Mouse (Mus musculus) MEL (cell line): ENCODE results near the gene Fmnl1. TPM values are rescaled to one million over a fixed set of nuclear protein-coding genes. Genes with fewer than 3 reads are reported as not detected.

ENCODE experiments used
- DNase-seq: peaks from one replicate; pipeline ENCODE4 v3.0.0; 2011; ENCODE audit warnings: low read depth, low spot score
- H3K27ac ChIP-seq: 2 replicates; pipeline ENCODE4 v1.5.1; 2012; ENCODE audit warnings: low read depth, mild to moderate bottlenecking, control low read depth, low read length, moderate library complexity; ENCODE audit not compliant: control insufficient read depth
- H3K27me3 ChIP-seq, 2 experiments: fragments of 150-350 bp in 1 of 2; sonication (generic) in 1 of 2; 2 replicates each; pipeline ENCODE4 v1.6.1; 2012; ENCODE audit warnings: low read length in 2 of 2, mild to moderate bottlenecking in 2 of 2, improper control_type of control experiment in 1 of 2, moderate library complexity in 1 of 2; ENCODE audit not compliant: insufficient read depth in 2 of 2, control insufficient read depth in 1 of 2
- H3K36me3 ChIP-seq, 2 experiments: 2 replicates each; pipeline ENCODE4 v1.6.1; 2012 to 2014; ENCODE audit warnings: low read length in 2 of 2, improper control_type of control experiment in 1 of 2, inconsistent platforms in 1 of 2, mild to moderate bottlenecking in 1 of 2; ENCODE audit not compliant: insufficient read depth in 2 of 2, control insufficient read depth in 1 of 2
- H3K4me1 ChIP-seq, 2 experiments: fragments of 150-350 bp in 1 of 2; sonication (generic) in 1 of 2; 2 replicates each; pipeline ENCODE4 v1.6.1; 2012; ENCODE audit warnings: low read length in 2 of 2, improper control_type of control experiment in 1 of 2, mild to moderate bottlenecking in 1 of 2; ENCODE audit not compliant: insufficient read depth in 2 of 2, control insufficient read depth in 1 of 2
- H3K4me3 ChIP-seq, 2 experiments: fragments of 150-350 bp in 1 of 2; sonication (generic) in 1 of 2; 2 replicates each; pipeline ENCODE4 v1.5.1; 2012; ENCODE audit warnings: low read depth in 2 of 2, low read length in 2 of 2, mild to moderate bottlenecking in 2 of 2, moderate library complexity in 2 of 2, control low read depth in 1 of 2, improper control_type of control experiment in 1 of 2; ENCODE audit not compliant: control insufficient read depth in 1 of 2, insufficient read depth in 1 of 2
- H3K79me2 ChIP-seq: 2 replicates; pipeline ENCODE4 v1.6.1; 2012; ENCODE audit warnings: mild to moderate bottlenecking, low read length, moderate library complexity; ENCODE audit not compliant: control insufficient read depth, poor library complexity, insufficient read depth
- H3K9ac ChIP-seq: 2 replicates; pipeline ENCODE4 v1.6.1; 2012; ENCODE audit warnings: low read depth, mild to moderate bottlenecking, control low read depth, low read length, moderate library complexity; ENCODE audit not compliant: control insufficient read depth, poor library complexity, severe bottlenecking
- H3K9me3 ChIP-seq: fragments of 150-350 bp; sonication (generic); replicated peaks from 2 replicates; pipeline ENCODE4 v1.6.1; 2012; ENCODE audit warnings: mild to moderate bottlenecking, low read length, improper control_type of control experiment, moderate library complexity; ENCODE audit not compliant: insufficient read depth
- BHLHE40 ChIP-seq: IDR thresholded peaks from 2 replicates; pipeline ENCODE4 v1.6.1; 2012; ENCODE audit warnings: low read depth, mild to moderate bottlenecking, inconsistent platforms, low read length, improper control_type of control experiment, borderline replicate concordance
- CTCF ChIP-seq, 3 experiments: IDR thresholded peaks in 2 of 3; conservative IDR thresholded peaks in 1 of 3; 2 replicates each; pipeline ENCODE4 v1.5.1; 2011 to 2012; ENCODE audit warnings: low read length in 3 of 3, low read depth in 2 of 3, mild to moderate bottlenecking in 2 of 3, improper control_type of control experiment in 1 of 3, inconsistent platforms in 1 of 3, mixed read lengths in 1 of 3, moderate library complexity in 1 of 3; ENCODE audit not compliant: control insufficient read depth in 1 of 3, insufficient read depth in 1 of 3, poor library complexity in 1 of 3, severe bottlenecking in 1 of 3
- EP300 ChIP-seq, 2 experiments: IDR thresholded peaks; 2 replicates each; pipeline ENCODE4 v1.6.1; 2011; ENCODE audit warnings: improper control_type of control experiment in 2 of 2, low read length in 2 of 2, low read depth in 1 of 2, mild to moderate bottlenecking in 1 of 2
- ETS1 ChIP-seq: IDR thresholded peaks from 2 replicates; pipeline ENCODE4 v1.6.1; 2012; ENCODE audit warnings: low read depth, mild to moderate bottlenecking, inconsistent platforms, low read length, improper control_type of control experiment, moderate library complexity
- GATA1 ChIP-seq: IDR thresholded peaks from 2 replicates; pipeline ENCODE4 v1.6.1; 2011; ENCODE audit warnings: low read depth, low read length, improper control_type of control experiment
- KAT2A ChIP-seq: conservative IDR thresholded peaks from 2 replicates; pipeline ENCODE4 v1.6.1; 2012; ENCODE audit warnings: low read depth, low read length, improper control_type of control experiment, inconsistent platforms
- MYC ChIP-seq: IDR thresholded peaks from 2 replicates; pipeline ENCODE4 v1.6.1; 2011; ENCODE audit warnings: low read depth, mild to moderate bottlenecking, low read length, improper control_type of control experiment, moderate library complexity
- SIN3A ChIP-seq: IDR thresholded peaks from 2 replicates; pipeline ENCODE4 v1.6.1; 2012; ENCODE audit warnings: low read length, improper control_type of control experiment, inconsistent platforms
- TAL1 ChIP-seq: IDR thresholded peaks from 2 replicates; pipeline ENCODE4 v1.6.1; 2012; ENCODE audit warnings: mild to moderate bottlenecking, inconsistent platforms, low read length, moderate library complexity, mixed read lengths
- ZKSCAN1 ChIP-seq: IDR thresholded peaks from 2 replicates; pipeline ENCODE4 v1.6.1; 2012; ENCODE audit warnings: low read depth, mild to moderate bottlenecking, inconsistent platforms, low read length, improper control_type of control experiment, moderate library complexity
- ZMIZ1 ChIP-seq: IDR thresholded peaks from 2 replicates; pipeline ENCODE4 v1.6.1; 2012; ENCODE audit warnings: low read depth, mild to moderate bottlenecking, inconsistent platforms, low read length, improper control_type of control experiment, moderate library complexity
- polyA plus RNA-seq, 2 experiments: library from polyadenylated mRNA; stranded (reverse) in 1 of 2; unstranded in 1 of 2; fragments of >175 nt in 1 of 2; fragments of >200 nt in 1 of 2; gene quantifications; 2 replicates each; pipeline versions ENCODE4 v1.2.1 to v1.2.4; 2012; ENCODE audit warnings: low replicate concordance in 2 of 2, low read depth in 1 of 2; ENCODE audit not compliant: insufficient read length in 2 of 2, insufficient read depth in 1 of 2, missing spikeins in 1 of 2
- total RNA-seq: library from RNA; depleted of rRNA; stranded (reverse); fragments of 300-350 nt; gene quantifications from 2 replicates; pipeline ENCODE4 v1.2.3, GENCODE M21; 2012

The Fmnl1 gene
- total and polyA plus RNA-seq, 3 experiments = 1.7 to 17.2 TPM; not detected in 1

GRCm38 (mm10) chr11:103213712-103214111 is 42.8 kb downstream of the Fmnl1 start:
- no peaks in the 10 kb centered on the region for H3K27me3 ChIP-seq
- no peaks in the 10 kb centered on the region; a peak in 1 of 4 replicates for H3K4me1 ChIP-seq
- no peak overlapping the region for H3K4me3 ChIP-seq
- DNase-seq = peak; percentile 17
- H3K36me3 ChIP-seq = peaks cover 0 to 4% of the 10 kb centered on the region in 2 experiments; a peak in 1 of 4 replicates
- no peak overlapping the region for H3K27ac ChIP-seq
- H3K9ac ChIP-seq = no peak overlapping the region
- no peaks in the 10 kb centered on the region for H3K79me2 ChIP-seq
- no peaks in the 10 kb centered on the region for H3K9me3 ChIP-seq
- TF ChIP-seq ETS1 (no peak), CTCF (IDR thresholded peaks at IDR 0.05 in 2 of 3, conservative IDR thresholded peaks at IDR 0.05 in 1 of 3; ENCODE audit: control insufficient read depth in 1 of 3, insufficient read depth in 1 of 3, low read depth in 2 of 3, low read length in 3 of 3, poor library complexity in 1 of 3, severe bottlenecking in 1 of 3) (peak; percentile 29 to 49 (median 41); a peak in 5 of 6 replicates)

GRCm38 (mm10) chr11:103215355-103215754 is 44.4 kb downstream of the Fmnl1 start:
- no peaks in the 10 kb centered on the region for H3K9me3 ChIP-seq
- no peak overlapping the region for H3K9ac ChIP-seq
- H3K27ac ChIP-seq = no peak overlapping the region
- DNase-seq = peak; percentile 49
- H3K79me2 ChIP-seq = no peaks in the 10 kb centered on the region
- no peaks in the 10 kb centered on the region; a peak in 1 of 4 replicates for H3K4me1 ChIP-seq
- peaks cover 0 to 4% of the 10 kb centered on the region in 2 experiments; a peak in 1 of 4 replicates for H3K36me3 ChIP-seq
- H3K27me3 ChIP-seq = no peaks in the 10 kb centered on the region
- no peak overlapping the region for H3K4me3 ChIP-seq
- TF ChIP-seq ETS1 (peak; percentile 61; the same call in 1 of the 2 replicates), EP300 (IDR thresholded peaks at IDR 0.05; ENCODE audit: low read depth in 1 of 2, low read length in 2 of 2) (peak; percentile 24 to 49; a peak in 3 of 4 replicates), TAL1 (peak; percentile 65), GATA1 (peak; percentile 57; the same call in 1 of the 2 replicates), MYC (no peak), KAT2A (no peak)
- TF ChIP-seq, all 39 proteins: peak for 4

GRCm38 (mm10) chr11:103217790-103218516 is 47.0 kb downstream of the Fmnl1 start, which contains the start of gene Spata32:
Spata32 (minus strand) TSS chr11:103218432.
- H3K4me1 ChIP-seq = peaks cover 0 to 9% of the 10 kb centered on the region in 2 experiments; a peak in 3 of 4 replicates
- H3K36me3 ChIP-seq = peaks cover 0 to 7% of the 10 kb centered on the region in 2 experiments; a peak in 2 of 4 replicates
- DNase-seq = no peak
- no peak within 1 kb of the TSS for H3K9ac ChIP-seq
- no peaks in the 10 kb centered on the region for H3K9me3 ChIP-seq
- TF ChIP-seq ZMIZ1 (no peak), SIN3A (no peak), ZKSCAN1 (no peak), BHLHE40 (no peak), GATA1 (no peak), CTCF (IDR thresholded peaks at IDR 0.05 in 2 of 3, conservative IDR thresholded peaks at IDR 0.05 in 1 of 3; ENCODE audit: control insufficient read depth in 1 of 3, insufficient read depth in 1 of 3, low read depth in 2 of 3, low read length in 3 of 3, poor library complexity in 1 of 3, severe bottlenecking in 1 of 3) (no peak)
- no peak within 1 kb of the TSS for H3K27ac ChIP-seq
- no peak within 1 kb of the TSS for H3K4me3 ChIP-seq
- no peaks in the 10 kb centered on the region for H3K27me3 ChIP-seq
- H3K79me2 ChIP-seq = no peaks in the 10 kb centered on the region
